Mouse (Mus musculus) embryonic facial prominence, embryonic 14.5 days (tissue): Measurements from ENCODE around the gene Clint1. TPM values are rescaled to one million over a fixed set of nuclear protein-coding genes. Genes with fewer than 3 reads are reported as not detected.

ENCODE experiments used
- ATAC-seq: fragments of 200-750 bp; cut with Nextera tagmentation; 2 replicates; pipeline ENCODE4 v1.8.0; 2017; ENCODE audit warnings: low read depth, moderate number of reproducible peaks, moderate TSS enrichment
- DNase-seq: peaks from one replicate; pipeline ENCODE4 v3.0.0-alpha.2; 2015; ENCODE audit warnings: low spot score
- H3K27ac ChIP-seq: fragments of 300-500 bp; sonication (generic); replicated peaks from 2 replicates; pipeline ENCODE4 v1.5.1; 2014; ENCODE audit warnings: low read depth, mild to moderate bottlenecking, low read length, moderate library complexity
- H3K27me3 ChIP-seq: fragments of 300-500 bp; sonication (generic); replicated peaks from 2 replicates; pipeline ENCODE4 v1.6.1; 2014; ENCODE audit warnings: low read length; ENCODE audit not compliant: control insufficient read depth, insufficient read depth
- H3K36me3 ChIP-seq: fragments of 300-500 bp; sonication (generic); 2 replicates; pipeline ENCODE4 v1.6.1; 2014; ENCODE audit warnings: low read length, mixed read lengths; ENCODE audit not compliant: control insufficient read depth, insufficient read depth
- H3K4me1 ChIP-seq: fragments of 300-500 bp; sonication (generic); 2 replicates; pipeline ENCODE4 v1.6.1; 2014; ENCODE audit warnings: antibody characterized with exemption, low read length; ENCODE audit not compliant: control insufficient read depth, insufficient read depth
- H3K4me2 ChIP-seq: fragments of 300-500 bp; sonication (generic); 2 replicates; pipeline ENCODE4 v1.6.1; 2014; ENCODE audit warnings: low read depth, mild to moderate bottlenecking, low read length, moderate library complexity, mixed read lengths
- H3K4me3 ChIP-seq: fragments of 300-500 bp; sonication (generic); 2 replicates; pipeline ENCODE4 v1.5.1; 2014; ENCODE audit warnings: low read depth, mild to moderate bottlenecking, low read length
- H3K9ac ChIP-seq: fragments of 300-500 bp; sonication (generic); 2 replicates; pipeline ENCODE4 v1.6.1; 2014; ENCODE audit warnings: low read depth, mild to moderate bottlenecking, low read length, moderate library complexity, mixed read lengths
- H3K9me3 ChIP-seq: fragments of 300-500 bp; sonication (generic); 2 replicates; pipeline ENCODE4 v1.6.1; 2016; ENCODE audit warnings: low read length; ENCODE audit not compliant: control insufficient read depth
- WGBS: fragments of 180-500 bp; shearing (Covaris S2); extraction: QIAGEN DNeasy Blood & Tissue Kit; methylation state at CpG from one replicate; pipeline ENCODE4 v1.1.7; 2014; 5-methylcytosine and 5-hydroxymethylcytosine counted together
- polyA plus RNA-seq: library from polyadenylated mRNA; unstranded; fragments of >200 nt; fragmentation: Nextera tagmentation; extraction: Ambion mirVana; gene quantifications from 2 replicates; pipeline ENCODE4 v1.2.1, GENCODE M21; 2014

The Clint1 gene
- polyA plus RNA-seq, 1 experiment from 2014 or later = 79.1 TPM

DNA sequence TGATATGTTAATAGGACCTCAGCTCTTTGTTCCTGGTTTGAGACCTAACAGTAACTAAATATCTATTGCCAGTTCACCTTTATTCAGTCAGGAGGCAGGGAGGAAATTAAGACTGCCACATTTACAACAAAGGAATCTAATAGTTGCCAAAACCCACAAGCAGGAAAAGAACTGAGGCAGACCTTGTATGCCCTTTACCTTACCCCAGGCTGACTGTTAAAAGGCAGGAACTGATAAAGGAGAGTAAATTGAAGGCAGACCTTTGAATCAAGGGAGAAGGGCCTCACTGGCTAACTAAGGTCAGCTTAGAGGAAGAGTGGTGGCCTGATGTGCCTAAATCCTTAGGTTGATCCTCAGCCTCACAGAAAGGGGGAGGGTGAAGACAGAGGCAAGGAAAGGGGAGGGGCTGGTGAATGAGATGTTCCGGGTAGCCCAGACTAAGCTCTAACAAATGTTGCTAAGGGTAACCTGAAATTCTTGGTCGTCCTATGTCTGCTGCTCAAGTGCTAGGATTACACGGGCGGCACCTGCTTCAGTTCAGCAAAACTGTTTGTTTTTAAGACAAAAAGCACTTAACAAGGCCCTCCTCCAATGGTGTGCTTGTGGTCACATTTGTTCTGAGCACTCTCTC is 16.1 kb upstream of the Clint1 start:
- Histone ChIP-seq H3K4me3 (no peak overlapping the region), H3K27me3 (no peaks in the 10 kb centered on the region), H3K9ac (no peak overlapping the region), H3K9me3 (no peaks in the 10 kb centered on the region), H3K36me3 (no peaks in the 10 kb centered on the region), H3K4me1 (peaks cover 8% of the 10 kb centered on the region; the same call in 1 of the 2 replicates), H3K4me2 (no peak overlapping the region), H3K27ac (no peak overlapping the region)
- WGBS = 22% methylated on average over 4 of the region's 4 CpGs
- peak; percentile 72 for ATAC-seq
- DNase-seq = peak; percentile 35

- no peaks in the 10 kb centered on the region for H3K4me1 ChIP-seq
- no peak for ATAC-seq
- 78% methylated on average over 5 of the region's 5 CpGs for WGBS
- no peak overlapping the region for H3K4me2 ChIP-seq
- DNase-seq = no peak
- H3K9ac ChIP-seq = no peak overlapping the region
- H3K27me3 ChIP-seq = no peaks in the 10 kb centered on the region
- no peak overlapping the region for H3K27ac ChIP-seq
- H3K36me3 ChIP-seq = no peaks in the 10 kb centered on the region
- no peaks in the 10 kb centered on the region for H3K9me3 ChIP-seq
- no peak overlapping the region for H3K4me3 ChIP-seq
These were observed 14.5 kb upstream of the Clint1 start for GRCm38 (mm10) chr11:45837257-45837817.

DNA sequence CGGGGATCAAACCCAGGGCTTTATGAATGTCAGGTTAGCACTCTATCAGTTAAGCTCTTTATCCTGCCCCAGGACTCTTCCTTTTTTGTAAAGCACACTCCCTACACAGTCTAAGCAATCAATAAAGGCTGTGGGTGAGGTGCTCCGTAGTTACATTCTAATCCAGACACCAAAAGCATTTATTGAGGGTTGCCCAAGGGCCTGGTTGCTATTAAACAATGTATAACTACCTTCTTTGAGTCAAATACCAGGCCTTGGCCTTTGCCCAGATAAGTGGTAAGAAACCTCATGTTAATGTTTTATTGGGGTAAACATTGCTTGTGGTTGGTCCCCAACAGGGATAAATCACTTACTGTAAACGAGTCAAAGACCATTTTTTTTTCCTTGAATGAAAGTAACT is 13.4 kb upstream of the Clint1 start:
- ATAC-seq (no peak), DNase-seq (no peak)
- Histone ChIP-seq H3K36me3 (no peaks in the 10 kb centered on the region), H3K4me2 (no peak overlapping the region), H3K27me3 (no peaks in the 10 kb centered on the region), H3K4me1 (no peaks in the 10 kb centered on the region), H3K9me3 (no peaks in the 10 kb centered on the region), H3K4me3 (no peak overlapping the region), H3K27ac (no peak overlapping the region), H3K9ac (no peak overlapping the region)
- 48% methylated on average over 3 of the region's 3 CpGs for WGBS

- H3K27me3 ChIP-seq = no peaks in the 10 kb centered on the region
- DNase-seq (no peak), ATAC-seq (no peak)
- H3K9ac ChIP-seq = no peak overlapping the region
- no peaks in the 10 kb centered on the region for H3K36me3 ChIP-seq
- H3K4me3 ChIP-seq = no peak overlapping the region
- H3K4me2 ChIP-seq = no peak overlapping the region
- no peaks in the 10 kb centered on the region for H3K9me3 ChIP-seq
- H3K27ac ChIP-seq = no peak overlapping the region
- 79% methylated on average over 3 of the region's 3 CpGs for WGBS
- no peaks in the 10 kb centered on the region for H3K4me1 ChIP-seq
These were observed 11.5 kb upstream of the Clint1 start for GRCm38 (mm10) chr11:45840332-45840731.

GRCm38 (mm10) chr11:45846008-45846407 is 5.8 kb upstream of the Clint1 start:
- Histone ChIP-seq H3K9me3 (no peaks in the 10 kb centered on the region), H3K4me1 (no peaks in the 10 kb centered on the region), H3K36me3 (no peaks in the 10 kb centered on the region), H3K27me3 (no peaks in the 10 kb centered on the region), H3K4me3 (no peak overlapping the region), H3K9ac (no peak overlapping the region), H3K4me2 (no peak overlapping the region), H3K27ac (no peak overlapping the region)
- 36% methylated on average over 3 of the region's 3 CpGs for WGBS
- DNase-seq (peak; percentile 8), ATAC-seq (no peak)

DNA sequence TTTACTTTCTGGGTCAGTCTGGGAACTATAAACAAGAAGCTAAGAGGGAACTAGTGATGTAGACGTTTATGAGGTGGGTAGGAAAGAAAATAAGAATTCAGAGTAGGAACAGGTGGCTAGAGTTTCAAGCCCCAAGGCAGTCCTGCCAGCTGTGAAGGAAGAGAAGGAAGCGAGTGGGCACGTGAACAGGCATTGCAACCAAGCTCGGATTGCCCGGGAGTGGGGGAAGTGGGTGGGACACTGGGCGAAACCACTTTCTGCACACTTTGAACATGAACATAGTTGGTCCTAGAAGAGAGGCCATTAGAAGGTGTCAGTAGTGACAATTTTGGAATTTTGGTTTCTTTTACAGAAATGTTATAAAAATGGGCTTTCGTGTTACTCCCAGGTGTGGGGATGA is 4.3 kb upstream of the Clint1 start:
- Histone ChIP-seq H3K4me1 (no peaks in the 10 kb centered on the region), H3K27ac (no peak overlapping the region), H3K36me3 (no peaks in the 10 kb centered on the region), H3K9me3 (no peaks in the 10 kb centered on the region), H3K9ac (no peak overlapping the region), H3K4me2 (no peak overlapping the region), H3K4me3 (no peak overlapping the region), H3K27me3 (no peaks in the 10 kb centered on the region)
- ATAC-seq (no peak), DNase-seq (peak; percentile 36)
- 44% methylated on average over 7 of the region's 7 CpGs for WGBS

DNA sequence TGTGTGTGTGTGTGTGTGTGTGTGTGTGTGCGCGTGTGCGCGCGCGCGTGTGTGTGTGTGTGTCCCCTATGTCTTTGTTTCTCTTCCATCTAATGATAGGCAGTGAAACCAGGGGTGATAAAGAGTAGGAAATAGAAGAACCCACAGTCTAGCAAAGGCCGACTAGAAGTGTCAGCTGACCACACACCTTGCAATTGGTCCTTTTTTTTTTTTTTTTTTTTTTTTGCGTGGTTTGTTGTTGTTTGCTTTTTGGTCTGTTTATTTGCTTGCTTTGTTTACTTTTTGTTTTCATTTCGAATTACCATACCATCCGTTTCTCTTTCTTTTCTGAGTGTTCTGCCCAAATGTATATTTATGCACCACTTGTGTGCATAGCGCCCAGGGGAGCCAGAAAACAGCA is 3.6 kb upstream of the Clint1 start:
- no peaks in the 10 kb centered on the region for H3K27me3 ChIP-seq
- no peaks in the 10 kb centered on the region for H3K9me3 ChIP-seq
- DNase-seq (no peak), ATAC-seq (no peak)
- 83% methylated on average over 12 of the region's 12 CpGs for WGBS
- no peaks in the 10 kb centered on the region for H3K36me3 ChIP-seq
- H3K9ac ChIP-seq = no peak overlapping the region
- no peak overlapping the region for H3K27ac ChIP-seq
- peaks cover 4% of the 10 kb centered on the region for H3K4me1 ChIP-seq
- no peak overlapping the region for H3K4me3 ChIP-seq
- no peak overlapping the region for H3K4me2 ChIP-seq

DNA sequence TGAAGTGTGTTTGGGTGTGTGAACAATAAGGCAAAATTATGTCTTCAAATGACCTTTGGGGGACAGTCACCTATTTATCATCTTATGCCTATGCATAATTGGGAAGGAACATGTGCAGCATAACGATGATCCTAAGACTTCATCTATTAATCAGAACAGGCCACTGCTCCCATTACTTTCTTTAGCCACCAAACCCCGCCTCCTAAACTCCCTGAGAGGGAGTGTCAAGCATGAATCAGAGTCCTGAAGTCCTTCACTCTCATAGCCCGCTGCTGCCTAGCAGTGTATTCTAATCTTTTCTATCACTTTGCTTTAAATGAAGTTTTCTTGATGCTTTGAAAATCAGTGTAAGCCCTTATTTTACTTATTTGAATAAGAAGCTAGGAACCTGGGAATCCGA is 2.6 kb upstream of the Clint1 start:
- H3K9me3 ChIP-seq = no peaks in the 10 kb centered on the region
- H3K36me3 ChIP-seq = 0 out of 2 replicates have a peak, but pooled peaks cover 4% of the 10 kb centered on the region
- no peaks in the 10 kb centered on the region for H3K27me3 ChIP-seq
- H3K9ac ChIP-seq = no peak overlapping the region
- H3K4me3 ChIP-seq = no peak overlapping the region
- 69% methylated on average over 4 of the region's 4 CpGs for WGBS
- no peak overlapping the region for H3K27ac ChIP-seq
- no peak for ATAC-seq
- H3K4me2 ChIP-seq = no peak overlapping the region
- no peak for DNase-seq
- peaks cover 9% of the 10 kb centered on the region for H3K4me1 ChIP-seq

- WGBS = 39% methylated on average over 3 of the region's 3 CpGs
- no peak for DNase-seq
These were observed 2.0 kb upstream of the Clint1 start for GRCm38 (mm10) chr11:45849859-45850258.

More at GRCm38 (mm10) chr11:45849859-45850258, 2.0 kb upstream of the Clint1 start:
- no peak overlapping the region for H3K9ac ChIP-seq
- H3K4me3 ChIP-seq = no peak overlapping the region
- no peak overlapping the region for H3K4me2 ChIP-seq
- no peak overlapping the region for H3K27ac ChIP-seq
- 0 out of 2 replicates have a peak, but pooled peaks cover 8% of the 10 kb centered on the region for H3K36me3 ChIP-seq
- peaks cover 9% of the 10 kb centered on the region for H3K4me1 ChIP-seq
- no peaks in the 10 kb centered on the region for H3K27me3 ChIP-seq
- H3K9me3 ChIP-seq = no peaks in the 10 kb centered on the region
- no peak for ATAC-seq
